Mouse (Mus musculus) small intestine, adult 2 months (tissue): ENCODE data around the gene Ankmy2. TPM values are rescaled to one million over a fixed set of nuclear protein-coding genes. Genes with fewer than 3 reads are reported as not detected.

Experiments
- H3K27ac ChIP-seq: fragments of 200-500 bp; 2 replicates; pipeline ENCODE4 v1.5.1; 2012; ENCODE audit warnings: low read depth, low read length, control low read depth, inconsistent platforms; ENCODE audit not compliant: insufficient read depth
- H3K27me3 ChIP-seq: fragments of 200-500 bp; 2 replicates; pipeline ENCODE4 v1.6.1; 2012; ENCODE audit warnings: mild to moderate bottlenecking, moderate library complexity, low read length, inconsistent platforms; ENCODE audit not compliant: control insufficient read depth, insufficient read depth
- H3K36me3 ChIP-seq: fragments of 200-500 bp; 2 replicates; pipeline ENCODE4 v1.6.1; 2012; ENCODE audit warnings: mild to moderate bottlenecking, low read length, control low read depth, inconsistent platforms; ENCODE audit not compliant: control insufficient read depth, insufficient read depth
- H3K4me1 ChIP-seq: fragments of 200-500 bp; 2 replicates; pipeline ENCODE4 v1.6.1; 2012; ENCODE audit warnings: low read length, inconsistent platforms, mixed read lengths; ENCODE audit not compliant: control insufficient read depth, insufficient read depth, insufficient read length
- H3K4me3 ChIP-seq: fragments of 200-500 bp; 2 replicates; pipeline ENCODE4 v1.5.1; 2012; ENCODE audit warnings: low read depth, mild to moderate bottlenecking, control low read depth, inconsistent platforms, low read length, moderate library complexity
- CTCF ChIP-seq: fragments of 200-500 bp; IDR thresholded peaks from 2 replicates; pipeline ENCODE4 v1.5.1; 2012; ENCODE audit warnings: low read depth, mild to moderate bottlenecking, control low read depth, inconsistent platforms, low read length, moderate library complexity, mixed read lengths; ENCODE audit not compliant: insufficient replicate concordance, insufficient read length; ENCODE audit errors: extremely low read depth
- POLR2A ChIP-seq: fragments of 200-500 bp; IDR thresholded peaks from 2 replicates; pipeline ENCODE4 v1.6.1; 2012; ENCODE audit warnings: low read depth, mild to moderate bottlenecking, control low read depth, inconsistent platforms, low read length, moderate library complexity
- WGBS: fragments of 180-500 bp; shearing (Covaris S2); methylation state at CpG from one replicate; pipeline ENCODE4 v1.1.7; 2018; 5-methylcytosine and 5-hydroxymethylcytosine counted together
- polyA plus RNA-seq: library from polyadenylated mRNA; depleted of rRNA; stranded (reverse); fragments of >200 nt; gene quantifications from 2 replicates; pipeline ENCODE4 v1.2.3, GENCODE M21; 2012; rRNA removed

Ankmy2 gene
- polyA plus RNA-seq, 1 experiment: 5.5 TPM

GRCm38 (mm10) chr12:36241171-36241570 lies 84.3 kb downstream of the Ankmy2 start:
- Histone ChIP-seq H3K4me3 (no peak overlapping the region), H3K36me3 (no peaks in the 10 kb centered on the region), H3K27ac (no peak overlapping the region), H3K4me1 (no peaks in the 10 kb centered on the region), H3K27me3 (no peaks in the 10 kb centered on the region)
- WGBS: 74% methylated on average over 3 of the region's 3 CpGs
- TF ChIP-seq CTCF: no peak
- TF ChIP-seq POLR2A: no peak

Other genes starting within 250 kb of the Ankmy2 start
- gene Agr3, start 231.5 kb upstream of the Ankmy2 start, polyA plus RNA-seq: 0.62 and 0.95 TPM in 2 replicates
- 251 and 276 TPM in 2 replicates for gene Agr2, start 164.2 kb upstream of the Ankmy2 start, polyA plus RNA-seq
- gene Tspan13, start 114.6 kb upstream of the Ankmy2 start, polyA plus RNA-seq: 227 and 679 TPM in 2 replicates
- 2.5 and 4.8 TPM in 2 replicates for gene Bzw2, start 966 bp downstream of the Ankmy2 start, polyA plus RNA-seq
- gene Lrrc72, start 96.3 kb downstream of the Ankmy2 start, polyA plus RNA-seq: not detected in 2 replicates
- 0.48 and 3.4 TPM in 2 replicates for gene Sostdc1, start 157.0 kb downstream of the Ankmy2 start, polyA plus RNA-seq
- gene Ispd, start 224.3 kb downstream of the Ankmy2 start, polyA plus RNA-seq: 0.37 and 0.91 TPM in 2 replicates
- 0.56 and 1.2 TPM in 2 replicates for gene D630036H23Rik, start 225.1 kb downstream of the Ankmy2 start, polyA plus RNA-seq